Mouse (Mus musculus): Measurements from ENCODE around the gene Tigd2. TPM values are rescaled to one million over a fixed set of nuclear protein-coding genes. Genes with fewer than 3 reads are reported as not detected.
"Not testable (repeated sequence)": the region's sequence is repeated elsewhere in the genome, so short reads cannot be mapped to it uniquely, and the experiment has no call there.

Tigd2 gene
- 10 to 100 TPM; 15.2 to 15.9 TPM for total RNA-seq (2021)
- long read RNA-seq, experiment 1, transcript Tigd2-201 (2 exons, 3,007 nt), result major isoform, 12 of 12 reads
- long read RNA-seq, experiment 1, partial matches to known transcripts, result 0 of 12 reads
- long read RNA-seq, experiment 1, other reads (novel, unspliced or antisense), result 0 of 12 reads
- long read RNA-seq, experiment 2, transcript Tigd2-201 (2 exons, 3,007 nt), result major isoform, 15 of 18 reads
- long read RNA-seq, experiment 2, partial matches to known transcripts, result 0 of 18 reads
- long read RNA-seq, experiment 2, other reads (novel, unspliced or antisense), result 3 of 18 reads

DNA sequence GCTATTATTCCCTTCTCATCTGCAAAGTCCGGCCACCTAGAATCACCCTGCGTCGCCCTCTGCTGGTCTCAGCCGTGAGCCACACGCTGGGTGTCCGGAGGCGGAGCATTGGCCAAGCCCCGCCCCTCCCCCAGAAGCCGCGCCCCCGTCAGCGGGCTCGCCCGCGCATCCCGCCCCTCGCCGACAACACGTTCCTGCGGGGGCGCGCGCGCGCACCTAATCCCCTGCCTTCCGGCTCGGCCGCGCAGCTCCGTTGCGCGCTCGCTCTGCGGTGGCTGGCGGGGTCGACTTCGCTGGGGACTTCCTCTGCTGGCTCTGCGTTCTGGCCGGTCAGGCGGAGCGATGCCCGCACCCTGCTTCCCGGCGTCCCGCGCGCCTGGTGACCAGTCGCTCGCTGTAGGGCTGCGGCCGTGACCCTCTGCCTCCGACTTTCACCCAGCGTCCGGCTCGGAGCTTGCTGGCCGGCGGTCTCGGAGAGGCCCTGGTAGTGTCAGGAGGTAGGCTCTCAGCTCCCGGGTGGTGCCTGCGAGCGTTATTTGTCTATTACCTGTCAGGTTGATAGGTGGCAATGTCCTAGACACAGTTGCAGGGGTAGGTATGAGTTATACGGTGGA is at the start of gene Tigd2:
Gene Tigd2 (plus strand): TSS at position 186 of the 614 bp plus-strand sequence.
- H3K4me3 ChIP-seq, result peak within 1 kb of the TSS; percentile 100
- peak; percentile 96 for TF ChIP-seq CTCF (conservative IDR thresholded peaks at IDR 0.05)
- DNase-seq (ENCODE audit: low spot score in 2 of 2), result peak; percentile 86 to 94
- H3K27ac ChIP-seq, result peak within 1 kb of the TSS; percentile 96

DNA sequence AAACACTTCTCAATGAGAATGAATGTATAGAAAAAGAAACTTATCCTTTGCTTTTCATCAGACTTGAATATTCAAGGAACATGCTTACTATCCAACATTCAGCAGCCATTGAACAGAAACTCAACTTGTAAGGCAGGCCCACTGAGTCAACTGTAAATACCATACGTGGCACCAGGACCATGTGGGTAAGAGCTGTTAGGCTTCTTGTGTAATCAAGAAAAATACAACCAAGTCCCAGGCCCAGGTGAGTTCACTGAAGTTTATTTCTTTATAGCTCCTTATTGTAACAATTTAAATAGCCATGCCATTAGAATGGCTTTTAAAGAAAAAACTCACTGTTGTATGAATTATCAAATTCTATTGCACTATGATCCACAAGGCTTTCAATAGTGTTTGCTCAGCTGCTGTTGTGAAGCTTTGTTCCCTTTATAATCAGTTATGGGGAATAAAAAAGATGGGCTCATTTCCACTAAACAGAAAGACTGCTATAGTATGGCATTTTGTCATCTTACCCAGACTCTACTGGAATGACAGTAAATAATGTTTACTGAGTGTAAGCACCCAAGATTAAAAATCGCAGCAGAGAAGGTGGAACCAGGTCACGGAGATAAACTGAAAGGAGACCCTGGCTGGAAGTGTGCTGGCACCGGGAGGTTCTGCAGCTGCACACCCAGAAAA is 46.7 kb upstream of the Tigd2 start:
- DNase-seq (ENCODE audit: low spot score in 2 of 2), result no peak
- TF ChIP-seq CTCF (conservative IDR thresholded peaks at IDR 0.05), result no peak
- Histone ChIP-seq H3K27ac (no peak overlapping the region), H3K4me3 (no peak overlapping the region)

DNA sequence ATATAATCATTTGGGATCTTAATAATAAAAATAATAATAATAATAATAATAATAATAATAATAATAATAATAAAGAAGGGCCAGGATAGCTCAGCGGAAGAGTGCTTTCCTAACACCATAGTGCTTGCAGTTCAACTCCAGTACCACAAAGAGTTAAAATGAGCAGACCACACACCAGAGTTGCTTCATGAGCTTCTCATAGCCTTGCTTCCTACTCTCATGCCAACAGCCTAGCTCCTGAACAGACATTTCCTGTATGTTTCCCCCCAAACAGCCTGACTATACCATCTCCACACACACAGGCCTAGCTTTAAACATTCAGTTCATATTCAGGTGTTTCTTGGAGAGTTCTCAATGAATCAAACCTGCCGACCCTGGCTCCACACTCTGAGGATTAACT is 45.8 kb upstream of the Tigd2 start:
- no peak overlapping the region for H3K27ac ChIP-seq
- no peak for TF ChIP-seq CTCF (conservative IDR thresholded peaks at IDR 0.05)
- no peak overlapping the region for H3K4me3 ChIP-seq
- DNase-seq (ENCODE audit: low spot score in 2 of 2), result no peak

DNA sequence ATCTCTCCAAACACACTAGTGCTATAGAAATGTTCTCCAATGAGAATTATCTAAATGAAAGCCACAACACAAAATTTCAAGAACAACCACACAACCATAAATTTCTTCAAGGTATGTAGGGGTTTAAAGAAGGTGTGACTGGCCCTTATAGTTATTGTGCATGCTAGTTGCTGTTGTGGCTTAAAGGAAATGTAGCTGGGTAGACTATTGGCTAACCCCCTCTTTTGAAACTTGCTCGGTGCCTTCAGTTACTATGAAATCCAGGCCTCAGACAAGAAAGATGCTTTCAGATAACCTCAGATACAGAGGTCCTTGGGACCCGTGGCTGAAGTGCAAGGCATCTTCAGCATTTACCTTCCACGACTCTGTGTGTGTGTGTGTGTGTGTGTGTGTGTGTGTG is 45.3 kb upstream of the Tigd2 start:
- TF ChIP-seq CTCF (conservative IDR thresholded peaks at IDR 0.05), result no peak
- Histone ChIP-seq H3K4me3 (no peak overlapping the region), H3K27ac (no peak overlapping the region)
- DNase-seq (ENCODE audit: low spot score in 2 of 2), result no peak

DNA sequence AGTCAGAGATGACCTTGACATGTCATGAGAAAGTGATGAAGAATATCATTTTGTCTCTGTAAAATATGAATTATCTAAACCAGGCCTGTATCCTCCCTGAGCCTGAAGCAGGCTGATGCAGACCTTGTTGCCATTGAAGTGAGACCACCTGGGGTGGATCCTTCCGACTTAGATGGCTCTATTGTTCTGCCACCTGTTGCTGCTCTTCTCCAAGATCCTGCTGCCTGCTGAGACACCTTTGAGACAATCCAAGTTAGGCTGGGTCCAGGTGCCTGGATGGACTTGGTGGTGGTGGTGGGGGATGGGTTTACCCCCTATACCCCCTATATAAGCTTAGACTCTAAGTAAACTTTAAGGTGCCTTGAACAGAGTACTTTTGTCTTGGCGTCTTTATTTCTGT is 39.7 kb upstream of the Tigd2 start:
- no peak for DNase-seq (ENCODE audit: low spot score in 2 of 2)
- no peak for TF ChIP-seq CTCF (conservative IDR thresholded peaks at IDR 0.05)
- H3K27ac ChIP-seq, result no peak overlapping the region
- H3K4me3 ChIP-seq, result no peak overlapping the region

DNA sequence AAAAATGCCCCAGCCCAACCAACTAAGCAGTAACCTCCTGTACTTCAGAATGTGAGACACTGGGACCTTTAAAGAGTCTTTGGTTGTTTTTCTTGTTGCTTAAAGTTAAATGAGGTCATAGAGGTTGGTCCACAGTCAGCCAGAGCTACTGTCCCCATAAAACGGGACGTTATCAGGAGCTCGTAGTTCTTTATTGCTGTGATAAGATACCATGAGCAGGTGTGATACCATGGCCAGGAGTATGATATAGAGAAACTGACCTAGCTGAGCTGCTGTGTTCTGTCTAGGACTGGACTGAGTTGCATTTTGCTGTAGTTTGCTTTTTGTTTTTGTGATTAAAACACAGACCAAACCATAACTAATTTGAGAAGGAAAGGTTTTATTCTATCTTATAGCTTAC is 37.4 kb upstream of the Tigd2 start:
- Histone ChIP-seq H3K27ac (no peak overlapping the region), H3K4me3 (no peak overlapping the region)
- DNase-seq (ENCODE audit: low spot score in 2 of 2), result no peak
- no peak for TF ChIP-seq CTCF (conservative IDR thresholded peaks at IDR 0.05)

DNA sequence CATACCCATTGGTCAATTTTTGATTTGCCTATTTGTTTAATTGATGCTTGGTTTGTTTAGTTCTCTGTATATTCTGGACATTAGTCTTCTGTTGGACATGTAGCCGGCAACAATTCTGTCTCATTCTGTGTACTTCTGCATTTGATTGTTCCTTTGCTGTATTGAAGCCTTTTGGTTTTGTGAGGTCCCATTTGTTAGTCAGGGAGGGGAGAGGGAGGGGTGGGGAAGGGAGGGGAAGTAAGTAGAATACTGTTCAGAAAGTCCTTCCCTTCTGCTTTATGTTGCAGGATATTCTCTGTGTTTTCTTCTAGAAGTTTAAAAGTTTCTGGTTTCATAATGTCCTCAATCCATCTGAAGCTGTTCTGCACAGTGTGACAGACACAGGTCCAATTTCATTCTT is 34.7 kb upstream of the Tigd2 start:
- no peak for TF ChIP-seq CTCF (conservative IDR thresholded peaks at IDR 0.05)
- no peak overlapping the region for H3K27ac ChIP-seq
- no peak for DNase-seq (ENCODE audit: low spot score in 2 of 2)
- no peak overlapping the region for H3K4me3 ChIP-seq

DNA sequence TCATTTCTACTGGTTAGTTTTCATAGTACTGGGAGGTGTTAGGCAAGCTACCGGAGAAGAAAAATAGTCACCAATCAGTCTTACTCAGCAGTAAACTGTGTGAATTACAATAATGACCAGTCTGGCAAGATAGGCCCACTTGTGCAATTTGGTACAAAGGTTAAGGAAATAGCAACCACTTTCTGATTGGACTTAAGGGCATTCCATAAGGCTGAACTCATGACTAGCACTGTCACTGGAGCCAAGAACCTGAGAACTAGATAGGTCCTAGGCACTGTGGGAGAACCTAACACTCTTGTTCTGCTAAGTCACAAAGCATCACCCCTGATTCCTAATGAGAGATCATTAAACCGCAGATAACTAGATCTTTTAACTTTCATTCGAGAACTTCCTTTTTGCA is 30.6 kb upstream of the Tigd2 start:
- H3K4me3 ChIP-seq, result no peak overlapping the region
- no peak for DNase-seq (ENCODE audit: low spot score in 2 of 2)
- no peak overlapping the region for H3K27ac ChIP-seq
- TF ChIP-seq CTCF (conservative IDR thresholded peaks at IDR 0.05), result no peak

DNA sequence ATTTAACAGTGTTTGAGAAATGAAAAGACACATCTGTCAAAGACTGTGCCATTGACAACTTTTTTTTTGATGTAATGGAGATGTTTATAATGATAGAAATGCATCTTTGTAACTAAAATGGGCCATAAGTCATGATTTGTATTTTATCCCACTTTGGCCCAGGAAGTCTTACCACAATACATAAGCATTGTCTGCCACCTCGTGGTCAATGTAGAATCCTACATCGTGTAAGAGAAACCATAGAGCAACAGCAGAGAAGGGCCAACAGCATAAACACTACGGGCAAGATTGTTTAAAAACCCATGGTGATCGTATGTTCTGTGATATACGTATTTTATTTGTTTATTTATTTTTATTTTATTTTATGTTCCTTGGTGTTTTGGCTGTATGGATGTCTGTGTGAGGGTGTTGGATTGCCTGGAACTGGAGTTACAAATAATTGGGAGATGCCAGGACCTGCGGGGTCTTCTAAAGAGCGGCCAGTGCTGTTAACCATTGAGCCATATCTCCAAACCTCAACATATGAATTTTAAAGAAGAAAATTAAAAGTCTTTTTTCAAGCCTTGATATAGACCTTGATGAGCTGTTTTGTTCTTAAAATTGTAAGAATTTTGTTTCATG is 28.2 kb upstream of the Tigd2 start:
- Histone ChIP-seq H3K27ac (no peak overlapping the region), H3K4me3 (no peak overlapping the region)
- DNase-seq (ENCODE audit: low spot score in 2 of 2), result peak; percentile 69 to 72
- TF ChIP-seq CTCF (conservative IDR thresholded peaks at IDR 0.05), result peak; percentile 96

DNA sequence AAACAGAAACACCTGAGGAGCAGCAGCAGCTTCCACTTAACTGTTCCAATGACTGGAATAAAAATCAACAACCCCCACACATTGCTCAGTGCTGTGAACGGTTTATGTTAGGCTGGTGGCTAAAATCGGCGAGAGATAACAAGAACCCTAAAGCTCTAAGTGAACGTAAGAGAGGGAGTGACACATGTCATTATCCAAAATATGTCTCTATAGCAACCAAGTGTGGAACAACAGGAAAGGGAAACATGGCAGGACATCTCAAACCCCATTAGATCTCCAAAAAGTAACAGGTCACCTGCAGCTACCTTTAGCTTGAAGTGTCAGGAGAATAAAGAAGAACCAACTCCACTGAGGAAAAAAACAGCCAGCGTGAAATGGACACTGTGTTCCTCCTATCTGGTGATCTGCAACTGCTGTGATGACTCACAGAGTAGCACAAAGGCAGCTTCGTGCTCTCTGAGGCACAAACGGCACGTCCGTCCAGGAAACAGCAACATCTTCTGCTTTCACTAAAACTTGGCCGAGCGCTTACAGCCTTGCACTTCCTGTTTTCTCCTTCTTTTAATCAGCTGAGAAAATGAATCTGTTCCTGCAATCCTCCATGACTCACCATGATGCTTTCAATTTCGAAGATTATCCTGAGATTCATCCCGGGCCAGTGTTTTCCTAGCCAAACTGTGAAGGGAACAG is 23.5 kb upstream of the Tigd2 start:
- TF ChIP-seq CTCF (conservative IDR thresholded peaks at IDR 0.05), result no peak
- Histone ChIP-seq H3K27ac (peak overlapping the region; percentile 28), H3K4me3 (peak overlapping the region; percentile 22; the same call in 1 of the 2 replicates)
- no peak for DNase-seq (ENCODE audit: low spot score in 2 of 2)

DNA sequence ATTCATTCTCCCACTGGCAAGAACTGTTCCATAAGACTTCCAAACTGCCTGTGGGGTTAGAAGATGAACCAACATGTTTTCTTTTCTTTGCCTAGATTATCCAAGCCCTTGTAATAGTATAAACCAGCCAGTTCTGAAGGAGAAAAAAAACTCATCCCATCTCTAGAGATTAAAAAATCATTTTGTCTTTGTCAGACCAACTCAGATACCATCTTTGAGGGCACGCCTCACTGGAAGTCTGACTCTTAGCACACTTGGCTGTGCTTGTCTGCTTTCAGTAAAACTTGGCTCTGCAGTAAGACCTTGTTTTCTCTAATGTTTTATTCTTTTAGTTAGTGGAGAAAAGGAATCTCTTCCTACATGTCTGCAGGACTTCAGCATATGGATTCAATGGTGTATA is 18.7 kb upstream of the Tigd2 start:
- no peak overlapping the region for H3K27ac ChIP-seq
- H3K4me3 ChIP-seq, result no peak overlapping the region
- TF ChIP-seq CTCF (conservative IDR thresholded peaks at IDR 0.05), result no peak
- no peak for DNase-seq (ENCODE audit: low spot score in 2 of 2)

DNA sequence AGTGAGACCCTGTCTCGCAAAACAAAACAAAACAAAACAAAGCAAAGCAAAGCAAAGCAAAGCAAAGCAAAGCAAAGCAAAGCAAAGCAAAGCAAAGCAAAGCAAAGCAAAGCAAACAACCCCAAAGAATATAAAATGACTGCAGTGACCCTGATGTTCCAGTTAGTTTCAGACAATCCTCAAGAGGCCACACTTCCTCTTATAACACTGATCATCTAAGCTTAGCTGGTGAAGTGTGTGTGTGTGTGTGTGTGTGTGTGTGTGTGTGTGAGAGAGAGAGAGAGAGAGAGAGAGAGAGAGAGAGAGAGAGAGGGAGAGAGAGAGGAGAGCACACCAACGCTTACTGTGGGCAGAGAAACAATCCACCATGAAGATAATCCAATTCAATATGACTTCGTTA is 14.2 kb upstream of the Tigd2 start:
- not testable (repeated sequence) for DNase-seq (ENCODE audit: low spot score in 2 of 2); H3K27ac ChIP-seq; H3K4me3 ChIP-seq
